Mouse (Mus musculus): ENCODE measurements around the gene Rnf34. TPM values are rescaled to one million over a fixed set of nuclear protein-coding genes. Genes with fewer than 3 reads are reported as not detected.

Rnf34 gene
- polyA plus RNA-seq, 1 experiment from 2014 or later: 33.6 TPM

- peak overlapping the region; percentile 39 for H3K4me2 ChIP-seq (ENCODE audit: low read depth, low read length)
- H3K27ac ChIP-seq (ENCODE audit: low read length): peak overlapping the region; percentile 76
- WGBS: under 1% methylated on average over 10 of the region's 10 CpGs
- H3K9me3 ChIP-seq (replicated peaks; ENCODE audit: control insufficient read depth, low read length): no peaks in the 10 kb centered on the region
- peak; percentile 45; the same call in 1 of the 2 replicates for ATAC-seq (ENCODE audit: insufficient read depth, low FRiP score)
- H3K27me3 ChIP-seq (ENCODE audit: control insufficient read depth, insufficient read depth, low read length): no peaks in the 10 kb centered on the region
- H3K9ac ChIP-seq (ENCODE audit: low read length): peak overlapping the region; percentile 69
- H3K36me3 ChIP-seq (ENCODE audit: control insufficient read depth, insufficient read depth, low read length): peaks cover 16% of the 10 kb centered on the region; the same call in 1 of the 2 replicates
- 0 out of 2 replicates have a peak, but pooled peaks cover 5% of the 10 kb centered on the region for H3K4me1 ChIP-seq (ENCODE audit: control insufficient read depth, insufficient read depth, low read length)
- H3K4me3 ChIP-seq (replicated peaks; ENCODE audit: low read length): peak overlapping the region; percentile 56
Measured at GRCm38 (mm10) chr5:122821524-122821885, 28.3 kb upstream of the Rnf34 start.

GRCm38 (mm10) chr5:122822441-122822840, 27.4 kb upstream of the Rnf34 start:
- WGBS: 85% methylated on average over 4 of the region's 4 CpGs
- Histone ChIP-seq H3K4me3 (replicated peaks; ENCODE audit: low read length) (no peak overlapping the region), H3K27ac (ENCODE audit: low read length) (no peak overlapping the region), H3K9ac (ENCODE audit: low read length) (no peak overlapping the region), H3K27me3 (ENCODE audit: control insufficient read depth, insufficient read depth, low read length) (no peaks in the 10 kb centered on the region), H3K36me3 (ENCODE audit: control insufficient read depth, insufficient read depth, low read length) (peaks cover 10% of the 10 kb centered on the region; the same call in 1 of the 2 replicates), H3K9me3 (replicated peaks; ENCODE audit: control insufficient read depth, low read length) (no peaks in the 10 kb centered on the region), H3K4me2 (ENCODE audit: low read depth, low read length) (no peak overlapping the region), H3K4me1 (ENCODE audit: control insufficient read depth, insufficient read depth, low read length) (0 out of 2 replicates have a peak, but pooled peaks cover 5% of the 10 kb centered on the region)
- ATAC-seq (ENCODE audit: insufficient read depth, low FRiP score): no peak

DNA sequence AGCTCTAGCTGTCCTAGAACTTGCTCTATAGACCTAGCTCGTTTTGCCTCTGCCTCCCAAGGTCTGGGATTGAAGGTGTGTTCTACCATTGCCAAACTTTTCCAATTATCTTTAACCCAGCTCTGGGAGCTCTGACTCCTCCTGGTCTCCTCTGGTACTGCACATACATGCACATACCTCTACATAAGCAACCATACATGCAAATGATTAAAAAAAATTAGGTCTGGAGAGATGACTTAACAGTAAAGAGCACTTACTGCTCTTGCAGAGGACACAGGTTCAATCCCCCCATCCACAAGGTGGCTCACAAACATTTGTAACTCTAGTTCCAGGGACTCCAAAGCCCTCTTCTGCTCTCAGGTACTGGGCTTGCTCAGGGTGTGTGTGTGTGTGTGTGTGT, 25.9 kb upstream of the Rnf34 start:
- Histone ChIP-seq H3K4me3 (replicated peaks; ENCODE audit: low read length) (no peak overlapping the region), H3K27ac (ENCODE audit: low read length) (no peak overlapping the region), H3K4me1 (ENCODE audit: control insufficient read depth, insufficient read depth, low read length) (0 out of 2 replicates have a peak, but pooled peaks cover 5% of the 10 kb centered on the region), H3K9ac (ENCODE audit: low read length) (no peak overlapping the region), H3K36me3 (ENCODE audit: control insufficient read depth, insufficient read depth, low read length) (no peaks in the 10 kb centered on the region), H3K27me3 (ENCODE audit: control insufficient read depth, insufficient read depth, low read length) (no peaks in the 10 kb centered on the region), H3K9me3 (replicated peaks; ENCODE audit: control insufficient read depth, low read length) (no peaks in the 10 kb centered on the region), H3K4me2 (ENCODE audit: low read depth, low read length) (no peak overlapping the region)
- ATAC-seq (ENCODE audit: insufficient read depth, low FRiP score): no peak
- 90% methylated on average over 1 of the region's 1 CpGs for WGBS

GRCm38 (mm10) chr5:122824450-122824849, 25.4 kb upstream of the Rnf34 start:
- no peak overlapping the region for H3K9ac ChIP-seq (ENCODE audit: low read length)
- WGBS: 61% methylated on average over 6 of the region's 6 CpGs
- H3K4me2 ChIP-seq (ENCODE audit: low read depth, low read length): no peak overlapping the region
- H3K27me3 ChIP-seq (ENCODE audit: control insufficient read depth, insufficient read depth, low read length): no peaks in the 10 kb centered on the region
- no peak for ATAC-seq (ENCODE audit: insufficient read depth, low FRiP score)
- H3K27ac ChIP-seq (ENCODE audit: low read length): no peak overlapping the region
- H3K36me3 ChIP-seq (ENCODE audit: control insufficient read depth, insufficient read depth, low read length): no peaks in the 10 kb centered on the region
- no peak overlapping the region for H3K4me3 ChIP-seq (replicated peaks; ENCODE audit: low read length)
- no peaks in the 10 kb centered on the region for H3K9me3 ChIP-seq (replicated peaks; ENCODE audit: control insufficient read depth, low read length)
- 0 out of 2 replicates have a peak, but pooled peaks cover 5% of the 10 kb centered on the region for H3K4me1 ChIP-seq (ENCODE audit: control insufficient read depth, insufficient read depth, low read length)

DNA sequence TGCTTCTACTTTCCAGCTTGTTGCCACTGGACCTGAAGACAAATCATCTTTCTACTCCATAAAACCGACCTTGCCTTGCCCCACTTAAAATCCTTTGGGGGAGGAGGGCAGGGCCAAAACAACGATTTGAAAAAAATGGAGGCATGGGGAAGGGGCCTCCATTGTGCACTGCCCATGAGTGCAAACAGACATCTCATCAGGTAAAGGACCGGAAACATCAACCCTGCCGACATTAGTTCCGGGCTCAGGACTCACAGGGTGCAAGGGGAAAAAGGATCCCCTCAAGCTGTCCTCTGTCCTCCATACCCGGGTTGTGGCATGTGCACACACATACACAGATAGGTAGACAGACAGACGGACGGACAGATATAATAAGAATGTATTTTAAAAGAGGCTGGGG, 24.7 kb upstream of the Rnf34 start:
- H3K4me3 ChIP-seq (replicated peaks; ENCODE audit: low read length): no peak overlapping the region
- no peak for ATAC-seq (ENCODE audit: insufficient read depth, low FRiP score)
- H3K9me3 ChIP-seq (replicated peaks; ENCODE audit: control insufficient read depth, low read length): no peaks in the 10 kb centered on the region
- no peak overlapping the region for H3K27ac ChIP-seq (ENCODE audit: low read length)
- H3K9ac ChIP-seq (ENCODE audit: low read length): no peak overlapping the region
- H3K4me2 ChIP-seq (ENCODE audit: low read depth, low read length): no peak overlapping the region
- 85% methylated on average over 8 of the region's 8 CpGs for WGBS
- H3K4me1 ChIP-seq (ENCODE audit: control insufficient read depth, insufficient read depth, low read length): 0 out of 2 replicates have a peak, but pooled peaks cover 2% of the 10 kb centered on the region
- H3K36me3 ChIP-seq (ENCODE audit: control insufficient read depth, insufficient read depth, low read length): no peaks in the 10 kb centered on the region
- no peaks in the 10 kb centered on the region for H3K27me3 ChIP-seq (ENCODE audit: control insufficient read depth, insufficient read depth, low read length)

GRCm38 (mm10) chr5:122832536-122832935, 17.3 kb upstream of the Rnf34 start:
- no peaks in the 10 kb centered on the region for H3K9me3 ChIP-seq (replicated peaks; ENCODE audit: control insufficient read depth, low read length)
- ATAC-seq (ENCODE audit: insufficient read depth, low FRiP score): no peak
- H3K27ac ChIP-seq (ENCODE audit: low read length): no peak overlapping the region
- no peaks in the 10 kb centered on the region for H3K36me3 ChIP-seq (ENCODE audit: control insufficient read depth, insufficient read depth, low read length)
- H3K27me3 ChIP-seq (ENCODE audit: control insufficient read depth, insufficient read depth, low read length): no peaks in the 10 kb centered on the region
- H3K9ac ChIP-seq (ENCODE audit: low read length): no peak overlapping the region
- no peak overlapping the region for H3K4me2 ChIP-seq (ENCODE audit: low read depth, low read length)
- H3K4me1 ChIP-seq (ENCODE audit: control insufficient read depth, insufficient read depth, low read length): no peaks in the 10 kb centered on the region
- WGBS: 82% methylated on average over 10 of the region's 10 CpGs
- H3K4me3 ChIP-seq (replicated peaks; ENCODE audit: low read length): no peak overlapping the region

GRCm38 (mm10) chr5:122832996-122833395, 16.9 kb upstream of the Rnf34 start:
- Histone ChIP-seq H3K4me3 (replicated peaks; ENCODE audit: low read length) (no peak overlapping the region), H3K9ac (ENCODE audit: low read length) (no peak overlapping the region), H3K36me3 (ENCODE audit: control insufficient read depth, insufficient read depth, low read length) (no peaks in the 10 kb centered on the region), H3K27me3 (ENCODE audit: control insufficient read depth, insufficient read depth, low read length) (no peaks in the 10 kb centered on the region), H3K27ac (ENCODE audit: low read length) (no peak overlapping the region), H3K4me2 (ENCODE audit: low read depth, low read length) (no peak overlapping the region), H3K4me1 (ENCODE audit: control insufficient read depth, insufficient read depth, low read length) (no peaks in the 10 kb centered on the region), H3K9me3 (replicated peaks; ENCODE audit: control insufficient read depth, low read length) (no peaks in the 10 kb centered on the region)
- no peak for ATAC-seq (ENCODE audit: insufficient read depth, low FRiP score)
- WGBS: 75% methylated on average over 10 of the region's 10 CpGs

DNA sequence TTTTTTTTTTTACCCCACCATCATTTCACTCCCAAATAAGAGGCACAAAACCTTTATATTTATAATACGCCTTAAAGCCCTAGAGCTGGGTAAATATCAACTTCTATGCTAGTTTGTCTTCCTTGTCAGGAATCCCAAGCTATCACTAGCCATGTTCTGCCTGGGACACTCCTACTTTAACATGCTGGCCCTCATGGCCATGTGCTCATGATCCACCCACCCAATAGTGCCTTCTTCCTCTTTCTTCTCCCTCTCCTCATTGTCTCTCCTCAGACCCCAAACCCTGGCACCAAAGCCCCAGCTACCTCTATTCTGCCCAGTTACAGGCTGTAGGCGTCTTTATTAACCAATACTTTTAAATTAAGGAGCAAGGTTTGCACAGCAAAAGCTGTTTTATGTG, 8.7 kb upstream of the Rnf34 start:
- no peak overlapping the region for H3K27ac ChIP-seq (ENCODE audit: low read length)
- 83% methylated on average over 2 of the region's 2 CpGs for WGBS
- H3K4me2 ChIP-seq (ENCODE audit: low read depth, low read length): no peak overlapping the region
- no peak overlapping the region for H3K9ac ChIP-seq (ENCODE audit: low read length)
- no peak overlapping the region for H3K4me3 ChIP-seq (replicated peaks; ENCODE audit: low read length)
- no peaks in the 10 kb centered on the region for H3K27me3 ChIP-seq (ENCODE audit: control insufficient read depth, insufficient read depth, low read length)
- ATAC-seq (ENCODE audit: insufficient read depth, low FRiP score): no peak
- H3K9me3 ChIP-seq (replicated peaks; ENCODE audit: control insufficient read depth, low read length): no peaks in the 10 kb centered on the region
- H3K4me1 ChIP-seq (ENCODE audit: control insufficient read depth, insufficient read depth, low read length): no peaks in the 10 kb centered on the region
- H3K36me3 ChIP-seq (ENCODE audit: control insufficient read depth, insufficient read depth, low read length): no peaks in the 10 kb centered on the region

- Histone ChIP-seq H3K36me3 (ENCODE audit: control insufficient read depth, insufficient read depth, low read length) (no peaks in the 10 kb centered on the region), H3K9me3 (replicated peaks; ENCODE audit: control insufficient read depth, low read length) (no peaks in the 10 kb centered on the region), H3K27me3 (ENCODE audit: control insufficient read depth, insufficient read depth, low read length) (no peaks in the 10 kb centered on the region), H3K9ac (ENCODE audit: low read length) (no peak overlapping the region), H3K4me1 (ENCODE audit: control insufficient read depth, insufficient read depth, low read length) (no peaks in the 10 kb centered on the region), H3K27ac (ENCODE audit: low read length) (no peak overlapping the region), H3K4me3 (replicated peaks; ENCODE audit: low read length) (no peak overlapping the region), H3K4me2 (ENCODE audit: low read depth, low read length) (no peak overlapping the region)
- ATAC-seq (ENCODE audit: insufficient read depth, low FRiP score): no peak
- 83% methylated on average over 5 of the region's 5 CpGs for WGBS
Measured at GRCm38 (mm10) chr5:122843799-122844198, 6.0 kb upstream of the Rnf34 start.
